Mouse (Mus musculus): ENCODE data around the gene Col8a2.

Gene Col8a2

GRCm38 (mm10) chr4:126286492-126286891 is at the start of gene Col8a2:
Gene Col8a2, plus strand, starts transcription at chr4:126286793.
- DNase-seq (ENCODE audit: extremely low spot score, low spot score), result peak; percentile 45

- DNase-seq (ENCODE audit: extremely low spot score, low spot score), result no peak
These were observed 48.8 kb upstream of the Col8a2 start for GRCm38 (mm10) chr4:126237721-126238242.

GRCm38 (mm10) chr4:126239862-126240475 is 46.6 kb upstream of the Col8a2 start:
- DNase-seq (ENCODE audit: extremely low spot score, low spot score), result no peak

GRCm38 (mm10) chr4:126241956-126242355 is 44.6 kb upstream of the Col8a2 start:
- no peak for DNase-seq (ENCODE audit: extremely low spot score, low spot score)

- DNase-seq (ENCODE audit: extremely low spot score, low spot score), result no peak
These were observed 44.1 kb upstream of the Col8a2 start for GRCm38 (mm10) chr4:126242510-126242909.

GRCm38 (mm10) chr4:126246202-126246889 is 40.2 kb upstream of the Col8a2 start:
- no peak for DNase-seq (ENCODE audit: extremely low spot score, low spot score)

- no peak for DNase-seq (ENCODE audit: extremely low spot score, low spot score)
These were observed 38.2 kb upstream of the Col8a2 start for GRCm38 (mm10) chr4:126248261-126248868.

- no peak for DNase-seq (ENCODE audit: extremely low spot score, low spot score)
These were observed 35.9 kb upstream of the Col8a2 start for GRCm38 (mm10) chr4:126250659-126251058.

GRCm38 (mm10) chr4:126251655-126252254 is 34.8 kb upstream of the Col8a2 start:
- DNase-seq (ENCODE audit: extremely low spot score, low spot score), result no peak

GRCm38 (mm10) chr4:126252411-126253237 is 34.0 kb upstream of the Col8a2 start:
- DNase-seq (ENCODE audit: extremely low spot score, low spot score), result no peak

- no peak for DNase-seq (ENCODE audit: extremely low spot score, low spot score)
These were observed 32.8 kb upstream of the Col8a2 start for GRCm38 (mm10) chr4:126253637-126254272.

- DNase-seq (ENCODE audit: extremely low spot score, low spot score), result no peak
These were observed 32.1 kb upstream of the Col8a2 start for GRCm38 (mm10) chr4:126254315-126255112.

GRCm38 (mm10) chr4:126255113-126256001 is 31.2 kb upstream of the Col8a2 start:
- DNase-seq (ENCODE audit: extremely low spot score, low spot score), result peak; percentile 53

GRCm38 (mm10) chr4:126256131-126256791 is 30.3 kb upstream of the Col8a2 start, which contains the start of gene Map7d1:
Gene Map7d1, minus strand, starts transcription at chr4:126256343.
- DNase-seq (ENCODE audit: extremely low spot score, low spot score), result peak; percentile 93

- peak; percentile 68 for DNase-seq (ENCODE audit: extremely low spot score, low spot score)
These were observed 29.4 kb upstream of the Col8a2 start for GRCm38 (mm10) chr4:126256967-126257881.

- DNase-seq (ENCODE audit: extremely low spot score, low spot score), result no peak
These were observed 27.5 kb upstream of the Col8a2 start for GRCm38 (mm10) chr4:126259063-126259462.
